Mouse (Mus musculus) spleen, postnatal 36 days (tissue): ENCODE measurements around the gene Sars2.

ENCODE experiments used
- DNase-seq, 2 experiments: peaks; one replicate each; pipeline ENCODE4 v3.0.0; 2022; ENCODE audit warnings: low spot score in 2 of 2, mixed read lengths in 1 of 2

Gene Sars2

GRCm38 (mm10) chr7:28778825-28779224 is 37.0 kb downstream of the Sars2 start:
- DNase-seq: no peak

GRCm38 (mm10) chr7:28780067-28780658 is 38.4 kb downstream of the Sars2 start:
- peak; percentile 85 to 92 for DNase-seq

- peak; percentile 69 to 72 for DNase-seq
These were observed 39.1 kb downstream of the Sars2 start for GRCm38 (mm10) chr7:28780857-28781256.

- DNase-seq: peak; percentile 84 to 85
These were observed 39.5 kb downstream of the Sars2 start for GRCm38 (mm10) chr7:28781261-28781663.

- no peak for DNase-seq
These were observed 43.4 kb downstream of the Sars2 start for GRCm38 (mm10) chr7:28785161-28785560.

GRCm38 (mm10) chr7:28787884-28788283 is 46.1 kb downstream of the Sars2 start:
- peak; percentile 43 to 55 for DNase-seq

GRCm38 (mm10) chr7:28788307-28789195 is 46.8 kb downstream of the Sars2 start, which contains the start of gene Rinl:
Rinl (plus strand) TSS chr7:28788969.
- peak; percentile 94 to 95 for DNase-seq

- no peak for DNase-seq
These were observed 47.4 kb downstream of the Sars2 start for GRCm38 (mm10) chr7:28789235-28789634.

GRCm38 (mm10) chr7:28790066-28790806 is 48.4 kb downstream of the Sars2 start:
- DNase-seq: no peak

- no peak for DNase-seq
These were observed 49.9 kb downstream of the Sars2 start for GRCm38 (mm10) chr7:28791706-28792105.

- peak; percentile 53 to 60 for DNase-seq
These were observed 50.8 kb downstream of the Sars2 start for GRCm38 (mm10) chr7:28792391-28793185.

GRCm38 (mm10) chr7:28793834-28794233 is 52.0 kb downstream of the Sars2 start:
- DNase-seq: peak; percentile 56 to 62

GRCm38 (mm10) chr7:28794496-28794895 is 52.7 kb downstream of the Sars2 start:
- DNase-seq: no peak

GRCm38 (mm10) chr7:28795832-28796231 is 54.0 kb downstream of the Sars2 start:
- DNase-seq: peak; percentile 41 to 49

- DNase-seq: peak; percentile 79 to 85
These were observed 54.8 kb downstream of the Sars2 start for GRCm38 (mm10) chr7:28796562-28796975.

GRCm38 (mm10) chr7:28799994-28800393 is 58.2 kb downstream of the Sars2 start:
- no peak for DNase-seq

- DNase-seq: no peak
These were observed 59.7 kb downstream of the Sars2 start for GRCm38 (mm10) chr7:28801451-28801850.

GRCm38 (mm10) chr7:28801901-28802670 is 60.3 kb downstream of the Sars2 start:
- no peak for DNase-seq

GRCm38 (mm10) chr7:28802846-28803588 is 61.2 kb downstream of the Sars2 start:
- DNase-seq: no peak
